Mouse (Mus musculus): ENCODE data around the gene Map3k10. TPM values are rescaled to one million over a fixed set of nuclear protein-coding genes. Genes with fewer than 3 reads are reported as not detected.

Gene Map3k10
- total and polyA plus RNA-seq, 3 experiments: 7.8 to 16.7 (median 8.2) TPM

- Histone ChIP-seq H3K27ac (ENCODE audit: insufficient read depth, low read depth) (no peak overlapping the region), H3K27me3 (replicated peaks) (no peaks in the 10 kb centered on the region), H3K36me3 (replicated peaks in 1 of 2; ENCODE audit: control insufficient read depth in 1 of 2, insufficient read depth in 1 of 2, low read length in 1 of 2) (peaks cover 48 to 95% of the 10 kb centered on the region in 2 experiments), H3K9me3 (replicated peaks; ENCODE audit: low read length) (no peaks in the 10 kb centered on the region), H3K4me3 (replicated peaks in 1 of 3; ENCODE audit: low read depth in 2 of 3, low read length in 2 of 3, poor library complexity in 1 of 3) (no peak overlapping the region), H3K79me2 (replicated peaks; ENCODE audit: control insufficient read depth, extremely low read depth, insufficient read depth, poor library complexity, severe bottlenecking) (no peaks in the 10 kb centered on the region), H3K4me2 (ENCODE audit: insufficient read depth, low read depth, poor library complexity, severe bottlenecking) (no peak overlapping the region), H3K9ac (ENCODE audit: insufficient read depth, low read depth) (no peak overlapping the region), H3K4me1 (ENCODE audit: control insufficient read depth in 1 of 2, insufficient read depth in 2 of 2) (no peaks in the 10 kb centered on the region)
- in situ Hi-C loops (cut with MboI; ENCODE audit: low pct_ligation_motif_present, low pct_unique_long_range_greater_than_20kb, low sequenced_read_pairs): no loop called here
- DNase-seq (ENCODE audit: extremely low read depth): no peak
- dilution Hi-C loops (cut with MboI; ENCODE audit: extremely low pct_ligation_motif_present, extremely low pct_unique_long_range_greater_than_20kb, low sequenced_read_pairs): no loop called here
- TF ChIP-seq CTCF (conservative IDR thresholded peaks at IDR 0.05 in 1 of 2, IDR thresholded peaks at IDR 0.05 in 1 of 2; ENCODE audit: low read depth in 2 of 2, low read length in 2 of 2) (no peak), ZNF384 (IDR thresholded peaks at IDR 0.05; ENCODE audit: low read depth, low read length) (no peak), MXI1 (IDR thresholded peaks at IDR 0.05; ENCODE audit: low read depth, low read length) (no peak), POLR2A (IDR thresholded peaks at IDR 0.05; ENCODE audit: low read depth, low read length) (no peak), ETS1 (conservative IDR thresholded peaks at IDR 0.05; ENCODE audit: low read depth, low read length) (no peak), GABPA (IDR thresholded peaks at IDR 0.05; ENCODE audit: insufficient replicate concordance, low read depth, low read length) (no peak), PAX5 (IDR thresholded peaks at IDR 0.05; ENCODE audit: low read length) (no peak), TCF12 (IDR thresholded peaks at IDR 0.05; ENCODE audit: low read depth, low read length) (no peak), MEF2A (IDR thresholded peaks at IDR 0.05; ENCODE audit: borderline replicate concordance, low read depth, low read length) (no peak), EP300 (IDR thresholded peaks at IDR 0.05; ENCODE audit: low read length) (no peak)
These were observed 52.2 kb downstream of the Map3k10 start for GRCm38 (mm10) chr7:27622234-27622633.

GRCm38 (mm10) chr7:27621028-27621427 lies 53.4 kb downstream of the Map3k10 start:
- Histone ChIP-seq H3K4me1 (ENCODE audit: control insufficient read depth in 1 of 2, insufficient read depth in 2 of 2) (no peaks in the 10 kb centered on the region), H3K27ac (ENCODE audit: insufficient read depth, low read depth) (no peak overlapping the region), H3K27me3 (replicated peaks) (no peaks in the 10 kb centered on the region), H3K9ac (ENCODE audit: insufficient read depth, low read depth) (no peak overlapping the region), H3K36me3 (replicated peaks in 1 of 2; ENCODE audit: control insufficient read depth in 1 of 2, insufficient read depth in 1 of 2, low read length in 1 of 2) (peaks cover 52 to 95% of the 10 kb centered on the region in 2 experiments), H3K4me2 (ENCODE audit: insufficient read depth, low read depth, poor library complexity, severe bottlenecking) (no peak overlapping the region), H3K9me3 (replicated peaks; ENCODE audit: low read length) (no peaks in the 10 kb centered on the region), H3K4me3 (replicated peaks in 1 of 3; ENCODE audit: low read depth in 2 of 3, low read length in 2 of 3, poor library complexity in 1 of 3) (no peak overlapping the region), H3K79me2 (replicated peaks; ENCODE audit: control insufficient read depth, extremely low read depth, insufficient read depth, poor library complexity, severe bottlenecking) (no peaks in the 10 kb centered on the region)
- no peak for DNase-seq (ENCODE audit: extremely low read depth)
- in situ Hi-C loops (cut with MboI; ENCODE audit: low pct_ligation_motif_present, low pct_unique_long_range_greater_than_20kb, low sequenced_read_pairs): no loop called here
- dilution Hi-C loops (cut with MboI; ENCODE audit: extremely low pct_ligation_motif_present, extremely low pct_unique_long_range_greater_than_20kb, low sequenced_read_pairs): no loop called here
- no peak for TF ChIP-seq MYC (IDR thresholded peaks at IDR 0.05; ENCODE audit: low read depth, low read length)
- TF ChIP-seq IRF4 (IDR thresholded peaks at IDR 0.05; ENCODE audit: low read depth, low read length): no peak
- TF ChIP-seq JUND (conservative IDR thresholded peaks at IDR 0.05; ENCODE audit: low read depth, low read length): no peak
- no peak for TF ChIP-seq GABPA (IDR thresholded peaks at IDR 0.05; ENCODE audit: insufficient replicate concordance, low read depth, low read length)
- no peak for TF ChIP-seq MAZ (IDR thresholded peaks at IDR 0.05; ENCODE audit: low read depth, low read length)
- TF ChIP-seq ETS1 (conservative IDR thresholded peaks at IDR 0.05; ENCODE audit: low read depth, low read length): no peak
- TF ChIP-seq EP300 (IDR thresholded peaks at IDR 0.05; ENCODE audit: low read length): no peak
- TF ChIP-seq ZMIZ1 (IDR thresholded peaks at IDR 0.05; ENCODE audit: low read depth, low read length): no peak
- no peak for TF ChIP-seq CHD1 (IDR thresholded peaks at IDR 0.05; ENCODE audit: low read depth, low read length)
- TF ChIP-seq TBP (conservative IDR thresholded peaks at IDR 0.05; ENCODE audit: low read depth, low read length): no peak
- TF ChIP-seq MEF2A (IDR thresholded peaks at IDR 0.05; ENCODE audit: borderline replicate concordance, low read depth, low read length): no peak
- no peak for TF ChIP-seq UBTF (IDR thresholded peaks at IDR 0.05; ENCODE audit: low read depth, low read length)
